Mouse (Mus musculus) erythroblast, embryonic 14.5 days (primary cell): ENCODE measurements around the gene Ptpdc1. TPM values are rescaled to one million over a fixed set of nuclear protein-coding genes. Genes with fewer than 3 reads are reported as not detected.

Experiments
- H3K27me3 ChIP-seq: 2 replicates; pipeline ENCODE4 v1.6.1; 2012; ENCODE audit warnings: inconsistent platforms; ENCODE audit not compliant: control insufficient read depth
- H3K36me3 ChIP-seq: 2 replicates; pipeline ENCODE4 v1.6.1; 2012; ENCODE audit warnings: mild to moderate bottlenecking, inconsistent platforms; ENCODE audit not compliant: control insufficient read depth
- H3K4me1 ChIP-seq: 2 replicates; pipeline ENCODE4 v1.6.1; 2012; ENCODE audit warnings: inconsistent platforms; ENCODE audit not compliant: control insufficient read depth
- H3K4me3 ChIP-seq: replicated peaks from 2 replicates; pipeline ENCODE3; 2012; ENCODE audit warnings: moderate library complexity, mild to moderate bottlenecking, inconsistent platforms
- H3K9me3 ChIP-seq: 2 replicates; pipeline ENCODE4 v1.6.1; 2012; ENCODE audit warnings: low read length, inconsistent platforms, mixed read lengths; ENCODE audit not compliant: control insufficient read depth
- GATA1 ChIP-seq: IDR thresholded peaks from 2 replicates; pipeline ENCODE4 v1.6.1; 2012; ENCODE audit warnings: low read length, inconsistent platforms, mixed read lengths
- TAL1 ChIP-seq: IDR thresholded peaks from 3 replicates; pipeline ENCODE4 v1.6.1; 2012; ENCODE audit warnings: low read length, inconsistent platforms, mixed read lengths
- polyA plus RNA-seq: library from polyadenylated mRNA; stranded (reverse); fragments of >175 nt; gene quantifications from 2 replicates; pipeline ENCODE4 v1.2.3, GENCODE M21; 2012

Ptpdc1 gene
- not detected in 2 replicates for polyA plus RNA-seq

GRCm38 (mm10) chr13:48625433-48626184, at the start of gene Ptpdc1:
TSS of gene Ptpdc1 (minus strand) at chr13:48625664.
- TF ChIP-seq GATA1 (no peak), TAL1 (no peak)
- Histone ChIP-seq H3K4me1 (peaks cover 8% of the 10 kb centered on the region), H3K4me3 (peak within 1 kb of the TSS; percentile 60), H3K36me3 (no peaks in the 10 kb centered on the region), H3K27me3 (peaks cover 33% of the 10 kb centered on the region), H3K9me3 (peaks cover 4% of the 10 kb centered on the region)

- Histone ChIP-seq H3K27me3 (peaks cover 49% of the 10 kb centered on the region), H3K9me3 (peaks cover 2% of the 10 kb centered on the region; the same call in 1 of the 2 replicates), H3K4me3 (no peak overlapping the region), H3K4me1 (no peaks in the 10 kb centered on the region), H3K36me3 (no peaks in the 10 kb centered on the region)
- no peak for TF ChIP-seq TAL1
- no peak for TF ChIP-seq GATA1
Observed at GRCm38 (mm10) chr13:48674609-48675008, 49.1 kb upstream of the Ptpdc1 start.

GRCm38 (mm10) chr13:48672312-48672840, 46.9 kb upstream of the Ptpdc1 start:
- peaks cover 4% of the 10 kb centered on the region; the same call in 1 of the 2 replicates for H3K9me3 ChIP-seq
- no peaks in the 10 kb centered on the region for H3K4me1 ChIP-seq
- TF ChIP-seq GATA1 (no peak), TAL1 (no peak)
- H3K27me3 ChIP-seq: peaks cover 68% of the 10 kb centered on the region
- no peaks in the 10 kb centered on the region for H3K36me3 ChIP-seq
- no peak overlapping the region for H3K4me3 ChIP-seq

- Histone ChIP-seq H3K27me3 (peaks cover 96% of the 10 kb centered on the region), H3K9me3 (peaks cover 4% of the 10 kb centered on the region; the same call in 1 of the 2 replicates), H3K4me1 (no peaks in the 10 kb centered on the region), H3K4me3 (no peak overlapping the region), H3K36me3 (no peaks in the 10 kb centered on the region)
- TF ChIP-seq TAL1 (no peak), GATA1 (no peak)
Observed at GRCm38 (mm10) chr13:48668976-48669534, 43.6 kb upstream of the Ptpdc1 start.

- H3K9me3 ChIP-seq: peaks cover 4% of the 10 kb centered on the region; the same call in 1 of the 2 replicates
- H3K27me3 ChIP-seq: peaks cover 96% of the 10 kb centered on the region
- no peaks in the 10 kb centered on the region for H3K36me3 ChIP-seq
- no peaks in the 10 kb centered on the region for H3K4me1 ChIP-seq
- no peak for TF ChIP-seq GATA1
- TF ChIP-seq TAL1: no peak
- H3K4me3 ChIP-seq: no peak overlapping the region
Observed at GRCm38 (mm10) chr13:48668091-48668975, 42.9 kb upstream of the Ptpdc1 start.

GRCm38 (mm10) chr13:48667461-48667860, 42.0 kb upstream of the Ptpdc1 start:
- TF ChIP-seq GATA1 (no peak), TAL1 (no peak)
- Histone ChIP-seq H3K27me3 (peaks cover 96% of the 10 kb centered on the region), H3K4me3 (no peak overlapping the region), H3K36me3 (no peaks in the 10 kb centered on the region), H3K9me3 (peaks cover 4% of the 10 kb centered on the region; the same call in 1 of the 2 replicates), H3K4me1 (no peaks in the 10 kb centered on the region)

- H3K4me3 ChIP-seq: no peak overlapping the region
- H3K9me3 ChIP-seq: peaks cover 6% of the 10 kb centered on the region; the same call in 1 of the 2 replicates
- H3K36me3 ChIP-seq: no peaks in the 10 kb centered on the region
- no peak for TF ChIP-seq TAL1
- no peak for TF ChIP-seq GATA1
- no peaks in the 10 kb centered on the region for H3K4me1 ChIP-seq
- peaks cover 100% of the 10 kb centered on the region for H3K27me3 ChIP-seq
Observed at GRCm38 (mm10) chr13:48665656-48666597, 40.5 kb upstream of the Ptpdc1 start.

GRCm38 (mm10) chr13:48664916-48665655, 39.6 kb upstream of the Ptpdc1 start:
- Histone ChIP-seq H3K9me3 (peaks cover 6% of the 10 kb centered on the region; the same call in 1 of the 2 replicates), H3K27me3 (peaks cover 100% of the 10 kb centered on the region), H3K36me3 (no peaks in the 10 kb centered on the region), H3K4me3 (no peak overlapping the region), H3K4me1 (no peaks in the 10 kb centered on the region)
- TF ChIP-seq GATA1 (no peak), TAL1 (no peak)
